Mouse (Mus musculus) retina, postnatal 1 day (tissue): ENCODE measurements at regions not wholly inside any gene's neighbourhood (a gene's known extent, or its start where the extent isn't known, plus 50 kb on each side); places are given as distances from the start of the nearest gene placed in this dataset.
"Not testable (repeated sequence)": the region's sequence is repeated elsewhere in the genome, so short reads cannot be mapped to it uniquely, and the experiment has no call there.

ENCODE experiments used
- DNase-seq: peaks from one replicate; pipeline ENCODE4 v3.0.0-alpha.2; 2012

GRCm38 (mm10) chr14:102790916-102791315 is 191.5 kb downstream of the Kctd12 start:
- DNase-seq = no peak

- no peak for DNase-seq
These were observed 200.2 kb downstream of the Kctd12 start for GRCm38 (mm10) chr14:102782227-102782626.

GRCm38 (mm10) chr14:102769716-102770115 is 212.7 kb downstream of the Kctd12 start:
- no peak for DNase-seq

- no peak for DNase-seq
These were observed 233.8 kb downstream of the Kctd12 start for GRCm38 (mm10) chr14:102748687-102749086.

GRCm38 (mm10) chr14:102742331-102742730 is 240.1 kb downstream of the Kctd12 start:
- no peak for DNase-seq

- no peak for DNase-seq
These were observed 245.8 kb downstream of the Kctd12 start for GRCm38 (mm10) chr14:102736656-102737055.

- DNase-seq = not testable (repeated sequence)
These were observed 248.7 kb downstream of the Kctd12 start for GRCm38 (mm10) chr14:102733718-102734117.

- no peak for DNase-seq
These were observed 250.7 kb downstream of the Kctd12 start for GRCm38 (mm10) chr14:102731746-102732145.

- DNase-seq = no peak
These were observed 259.8 kb downstream of the Kctd12 start for GRCm38 (mm10) chr14:102722633-102723032.

- no peak for DNase-seq
These were observed 263.9 kb downstream of the Kctd12 start for GRCm38 (mm10) chr14:102718558-102718957.

- no peak for DNase-seq
These were observed 269.8 kb downstream of the Kctd12 start for GRCm38 (mm10) chr14:102712600-102712999.

- DNase-seq = no peak
These were observed 275.6 kb downstream of the Kctd12 start for GRCm38 (mm10) chr14:102706704-102707336.

GRCm38 (mm10) chr14:102701108-102701507 is 281.3 kb downstream of the Kctd12 start:
- DNase-seq = no peak

GRCm38 (mm10) chr14:102700457-102700856 is 282.0 kb downstream of the Kctd12 start:
- no peak for DNase-seq

GRCm38 (mm10) chr14:102699015-102699414 is 283.4 kb downstream of the Kctd12 start:
- no peak for DNase-seq

GRCm38 (mm10) chr14:102686791-102687190 is 295.6 kb downstream of the Kctd12 start:
- DNase-seq = no peak

- DNase-seq = peak; percentile 7
These were observed 305.9 kb downstream of the Kctd12 start for GRCm38 (mm10) chr14:102676582-102676981.

GRCm38 (mm10) chr14:102674635-102675034 is 307.8 kb downstream of the Kctd12 start:
- no peak for DNase-seq

GRCm38 (mm10) chr14:102673724-102674123 is 308.7 kb downstream of the Kctd12 start:
- no peak for DNase-seq

- DNase-seq = no peak
These were observed 319.2 kb downstream of the Kctd12 start for GRCm38 (mm10) chr14:102663240-102663639.

GRCm38 (mm10) chr14:102660351-102660750 is 322.1 kb downstream of the Kctd12 start:
- no peak for DNase-seq

- DNase-seq = no peak
These were observed 326.2 kb downstream of the Kctd12 start for GRCm38 (mm10) chr14:102656235-102656634.

GRCm38 (mm10) chr14:102629601-102630000 is 352.8 kb downstream of the Kctd12 start:
- no peak for DNase-seq

GRCm38 (mm10) chr14:102621546-102621945 is 360.9 kb downstream of the Kctd12 start:
- DNase-seq = no peak

- DNase-seq = no peak
These were observed 363.4 kb downstream of the Kctd12 start for GRCm38 (mm10) chr14:102619056-102619455.
